Mouse (Mus musculus) megakaryocyte, embryonic 14.5 days (primary cell): ENCODE results near the gene Ngb.

Source experiments
- FLI1 ChIP-seq: IDR thresholded peaks from 2 replicates; pipeline ENCODE4 v1.6.1; 2012; ENCODE audit warnings: low read length, inconsistent platforms, mixed read lengths
- GATA1 ChIP-seq: IDR thresholded peaks from 3 replicates; pipeline ENCODE4 v1.6.1; 2012; ENCODE audit warnings: mixed read lengths, low read length, inconsistent platforms, borderline replicate concordance

- TF ChIP-seq GATA1 (no peak), FLI1 (no peak)
Observed at GRCm38 (mm10) chr12:87076610-87077009, 25.7 kb downstream of the Ngb start.
